Mouse (Mus musculus) CH12.LX (cell line): ENCODE results near the gene Stx5a. TPM values are rescaled to one million over a fixed set of nuclear protein-coding genes. Genes with fewer than 3 reads are reported as not detected.

ENCODE experiments used
- DNase-seq: peaks from one replicate; pipeline ENCODE4 v3.0.0-alpha.2; 2013; ENCODE audit errors: extremely low read depth
- H3K27ac ChIP-seq: 2 replicates; pipeline ENCODE4 v1.5.1; 2012; ENCODE audit warnings: low read depth, mild to moderate bottlenecking, control low read depth, moderate library complexity; ENCODE audit not compliant: insufficient read depth
- H3K27me3 ChIP-seq: replicated peaks from 2 replicates; pipeline ENCODE3; 2012; ENCODE audit warnings: inconsistent platforms
- H3K36me3 ChIP-seq, 2 experiments: replicated peaks in 1 of 2; 2 replicates each; pipeline versions ENCODE3 to v1.6.1; 2012; ENCODE audit warnings: inconsistent platforms in 1 of 2, low read length in 1 of 2, mild to moderate bottlenecking in 1 of 2, mixed read lengths in 1 of 2, moderate library complexity in 1 of 2; ENCODE audit not compliant: control insufficient read depth in 1 of 2, insufficient read depth in 1 of 2
- H3K4me1 ChIP-seq, 2 experiments: 2 replicates each; pipeline ENCODE4 v1.6.1; 2012; ENCODE audit warnings: inconsistent platforms in 1 of 2, moderate library complexity in 1 of 2; ENCODE audit not compliant: insufficient read depth in 2 of 2, control insufficient read depth in 1 of 2
- H3K4me2 ChIP-seq: 2 replicates; pipeline ENCODE4 v1.6.1; 2012; ENCODE audit warnings: low read depth, mild to moderate bottlenecking, control low read depth; ENCODE audit not compliant: poor library complexity, insufficient read depth, severe bottlenecking
- H3K4me3 ChIP-seq, 3 experiments: fragments of 150-350 bp in 1 of 3; sonication (generic) in 1 of 3; replicated peaks in 1 of 3; 2 replicates each; pipeline versions ENCODE3 to v1.5.1; 2011 to 2012; ENCODE audit warnings: low read depth in 2 of 3, low read length in 2 of 3, mild to moderate bottlenecking in 2 of 3, moderate library complexity in 2 of 3, control low read depth in 1 of 3, improper control_type of control experiment in 1 of 3, inconsistent platforms in 1 of 3, mixed read lengths in 1 of 3; ENCODE audit not compliant: poor library complexity in 1 of 3
- H3K79me2 ChIP-seq: replicated peaks from 2 replicates; pipeline ENCODE4 v1.6.1; 2012; ENCODE audit warnings: mild to moderate bottlenecking, moderate library complexity; ENCODE audit not compliant: control insufficient read depth, poor library complexity, insufficient read depth, severe bottlenecking; ENCODE audit errors: extremely low read depth
- H3K9ac ChIP-seq: 2 replicates; pipeline ENCODE4 v1.6.1; 2012; ENCODE audit warnings: low read depth, mild to moderate bottlenecking, control low read depth, moderate library complexity; ENCODE audit not compliant: insufficient read depth
- H3K9me3 ChIP-seq: replicated peaks from 2 replicates; pipeline ENCODE3; 2012; ENCODE audit warnings: low read length, inconsistent platforms, mixed read lengths
- BHLHE40 ChIP-seq: IDR thresholded peaks from 2 replicates; pipeline ENCODE4 v1.6.1; 2011; ENCODE audit warnings: mild to moderate bottlenecking, low read depth, low read length, improper control_type of control experiment
- CHD1 ChIP-seq: IDR thresholded peaks from 2 replicates; pipeline ENCODE4 v1.6.1; 2012; ENCODE audit warnings: low read depth, low read length, improper control_type of control experiment, inconsistent platforms
- CHD2 ChIP-seq: IDR thresholded peaks from 2 replicates; pipeline ENCODE4 v1.6.1; 2011; ENCODE audit warnings: low read length, improper control_type of control experiment
- CTCF ChIP-seq, 2 experiments: IDR thresholded peaks in 1 of 2; conservative IDR thresholded peaks in 1 of 2; 2 replicates each; pipeline ENCODE4 v1.5.1; 2011 to 2012; ENCODE audit warnings: low read depth in 2 of 2, low read length in 2 of 2, improper control_type of control experiment in 1 of 2, inconsistent platforms in 1 of 2, mild to moderate bottlenecking in 1 of 2, moderate library complexity in 1 of 2
- E2F4 ChIP-seq: IDR thresholded peaks from 2 replicates; pipeline ENCODE4 v1.6.1; 2011; ENCODE audit warnings: low read depth, low read length, improper control_type of control experiment; ENCODE audit not compliant: insufficient replicate concordance
- ELF1 ChIP-seq: IDR thresholded peaks from 2 replicates; pipeline ENCODE4 v1.6.1; 2014; ENCODE audit warnings: low read depth, mild to moderate bottlenecking, inconsistent platforms, low read length, improper control_type of control experiment
- EP300 ChIP-seq: IDR thresholded peaks from 2 replicates; pipeline ENCODE4 v1.6.1; 2011; ENCODE audit warnings: low read length, improper control_type of control experiment
- ETS1 ChIP-seq: conservative IDR thresholded peaks from 2 replicates; pipeline ENCODE4 v1.6.1; 2012; ENCODE audit warnings: low read depth, mild to moderate bottlenecking, inconsistent platforms, low read length, improper control_type of control experiment, moderate library complexity
- GABPA ChIP-seq: IDR thresholded peaks from 2 replicates; pipeline ENCODE4 v1.6.1; 2012; ENCODE audit warnings: low read depth, low read length, improper control_type of control experiment, inconsistent platforms; ENCODE audit not compliant: insufficient replicate concordance
- HCFC1 ChIP-seq: IDR thresholded peaks from 2 replicates; pipeline ENCODE4 v1.6.1; 2012; ENCODE audit warnings: low read depth, mild to moderate bottlenecking, inconsistent platforms, low read length, improper control_type of control experiment
- IRF4 ChIP-seq: IDR thresholded peaks from 2 replicates; pipeline ENCODE4 v1.6.1; 2014; ENCODE audit warnings: low read depth, mild to moderate bottlenecking, inconsistent platforms, low read length, improper control_type of control experiment
- JUN ChIP-seq: IDR thresholded peaks from 2 replicates; pipeline ENCODE4 v1.6.1; 2011; ENCODE audit warnings: low read depth, mild to moderate bottlenecking, low read length, improper control_type of control experiment, moderate library complexity; ENCODE audit not compliant: insufficient read depth
- JUND ChIP-seq: conservative IDR thresholded peaks from 2 replicates; pipeline ENCODE4 v1.6.1; 2011; ENCODE audit warnings: low read depth, low read length, improper control_type of control experiment
- KAT2A ChIP-seq: IDR thresholded peaks from 2 replicates; pipeline ENCODE4 v1.6.1; 2012; ENCODE audit warnings: low read length, improper control_type of control experiment, inconsistent platforms; ENCODE audit not compliant: insufficient replicate concordance
- MAFK ChIP-seq: IDR thresholded peaks from 2 replicates; pipeline ENCODE4 v1.6.1; 2011; ENCODE audit warnings: low read length, improper control_type of control experiment; ENCODE audit not compliant: insufficient replicate concordance
- MAX ChIP-seq: IDR thresholded peaks from 2 replicates; pipeline ENCODE4 v1.6.1; 2011; ENCODE audit warnings: low read length, improper control_type of control experiment
- MAZ ChIP-seq: IDR thresholded peaks from 2 replicates; pipeline ENCODE4 v1.6.1; 2012; ENCODE audit warnings: low read depth, mild to moderate bottlenecking, inconsistent platforms, low read length, improper control_type of control experiment, moderate library complexity
- MEF2A ChIP-seq: IDR thresholded peaks from 2 replicates; pipeline ENCODE4 v1.6.1; 2014; ENCODE audit warnings: low read depth, mild to moderate bottlenecking, inconsistent platforms, low read length, improper control_type of control experiment, borderline replicate concordance
- MXI1 ChIP-seq: IDR thresholded peaks from 2 replicates; pipeline ENCODE4 v1.6.1; 2011; ENCODE audit warnings: mild to moderate bottlenecking, low read depth, low read length, improper control_type of control experiment
- MYC ChIP-seq: IDR thresholded peaks from 2 replicates; pipeline ENCODE4 v1.6.1; 2011; ENCODE audit warnings: low read depth, mild to moderate bottlenecking, improper control_type of control experiment, low read length
- NELFE ChIP-seq: IDR thresholded peaks from 2 replicates; pipeline ENCODE4 v1.6.1; 2011; ENCODE audit warnings: low read depth, low read length, improper control_type of control experiment
- NRF1 ChIP-seq: IDR thresholded peaks from 2 replicates; pipeline ENCODE4 v1.6.1; 2014; ENCODE audit warnings: low read depth, mild to moderate bottlenecking, inconsistent platforms, low read length, improper control_type of control experiment, moderate library complexity
- PAX5 ChIP-seq: IDR thresholded peaks from 2 replicates; pipeline ENCODE4 v1.6.1; 2012; ENCODE audit warnings: low read length, inconsistent platforms, mixed read lengths
- POLR2A ChIP-seq: IDR thresholded peaks from 2 replicates; pipeline ENCODE4 v1.6.1; 2011; ENCODE audit warnings: low read depth, mild to moderate bottlenecking, improper control_type of control experiment, low read length
- POLR2AphosphoS2 ChIP-seq: IDR thresholded peaks from 2 replicates; pipeline ENCODE4 v1.6.1; 2011; ENCODE audit warnings: low read depth, low read length, improper control_type of control experiment
- RAD21 ChIP-seq: IDR thresholded peaks from 2 replicates; pipeline ENCODE4 v1.6.1; 2011; ENCODE audit warnings: low read depth, mild to moderate bottlenecking, low read length, improper control_type of control experiment, moderate library complexity
- RCOR1 ChIP-seq: conservative IDR thresholded peaks from 2 replicates; pipeline ENCODE4 v1.6.1; 2012; ENCODE audit warnings: low read depth, mild to moderate bottlenecking, inconsistent platforms, low read length, improper control_type of control experiment
- SIN3A ChIP-seq: IDR thresholded peaks from 2 replicates; pipeline ENCODE4 v1.6.1; 2012; ENCODE audit warnings: low read length, improper control_type of control experiment, inconsistent platforms
- SMC3 ChIP-seq: IDR thresholded peaks from 2 replicates; pipeline ENCODE4 v1.6.1; 2011; ENCODE audit warnings: low read depth, low read length, improper control_type of control experiment
- TBP ChIP-seq: conservative IDR thresholded peaks from 2 replicates; pipeline ENCODE4 v1.6.1; 2011; ENCODE audit warnings: low read depth, low read length, improper control_type of control experiment
- TCF12 ChIP-seq: IDR thresholded peaks from 2 replicates; pipeline ENCODE4 v1.6.1; 2014; ENCODE audit warnings: low read depth, mild to moderate bottlenecking, inconsistent platforms, low read length, improper control_type of control experiment
- UBTF ChIP-seq: IDR thresholded peaks from 2 replicates; pipeline ENCODE4 v1.6.1; 2012; ENCODE audit warnings: low read depth, mild to moderate bottlenecking, inconsistent platforms, low read length, improper control_type of control experiment, moderate library complexity
- USF1 ChIP-seq: IDR thresholded peaks from 2 replicates; pipeline ENCODE4 v1.6.1; 2014; ENCODE audit warnings: low read depth, mild to moderate bottlenecking, inconsistent platforms, low read length, improper control_type of control experiment
- USF2 ChIP-seq: conservative IDR thresholded peaks from 2 replicates; pipeline ENCODE4 v1.6.1; 2011; ENCODE audit warnings: low read depth, low read length, improper control_type of control experiment
- ZC3H11A ChIP-seq: IDR thresholded peaks from 2 replicates; pipeline ENCODE4 v1.6.1; 2012; ENCODE audit warnings: low read depth, mild to moderate bottlenecking, inconsistent platforms, low read length, improper control_type of control experiment
- ZKSCAN1 ChIP-seq: IDR thresholded peaks from 2 replicates; pipeline ENCODE4 v1.6.1; 2012; ENCODE audit warnings: low read depth, inconsistent platforms, low read length, improper control_type of control experiment, borderline replicate concordance
- ZMIZ1 ChIP-seq: IDR thresholded peaks from 2 replicates; pipeline ENCODE4 v1.6.1; 2012; ENCODE audit warnings: low read depth, mild to moderate bottlenecking, inconsistent platforms, low read length, improper control_type of control experiment
- ZNF384 ChIP-seq: IDR thresholded peaks from 2 replicates; pipeline ENCODE4 v1.6.1; 2012; ENCODE audit warnings: low read depth, low read length, improper control_type of control experiment, inconsistent platforms
- dilution Hi-C: fragments of 300-500 bp; cut with MboI; formaldehyde crosslinking; loops from 2 replicates; pipeline ENCODE4 v1.14.3; 2020; ENCODE audit warnings: low sequenced_read_pairs; ENCODE audit not compliant: extremely low pct_unique_long_range_greater_than_20kb, extremely low pct_ligation_motif_present
- in situ Hi-C: fragments of 300-500 bp; cut with MboI; formaldehyde crosslinking; loops from 3 replicates; pipeline ENCODE4 v1.14.3; 2019; ENCODE audit warnings: low sequenced_read_pairs, low pct_ligation_motif_present, low pct_unique_long_range_greater_than_20kb, mixed read lengths
- polyA plus RNA-seq: library from polyadenylated mRNA; unstranded; fragments of >175 nt; gene quantifications from 2 replicates; pipeline ENCODE4 v1.2.1, GENCODE M21; 2012; ENCODE audit warnings: low read depth; ENCODE audit not compliant: insufficient read length
- total RNA-seq, 2 experiments: library from RNA; depleted of rRNA; stranded (reverse); fragments of 300-350 nt in 1 of 2; fragments of >200 nt in 1 of 2; gene quantifications; 2 replicates each; pipeline ENCODE4 v1.2.3; 2012 to 2014

The Stx5a gene
- total and polyA plus RNA-seq, 3 experiments: 35.2 to 49.1 (median 48.1) TPM

DNA sequence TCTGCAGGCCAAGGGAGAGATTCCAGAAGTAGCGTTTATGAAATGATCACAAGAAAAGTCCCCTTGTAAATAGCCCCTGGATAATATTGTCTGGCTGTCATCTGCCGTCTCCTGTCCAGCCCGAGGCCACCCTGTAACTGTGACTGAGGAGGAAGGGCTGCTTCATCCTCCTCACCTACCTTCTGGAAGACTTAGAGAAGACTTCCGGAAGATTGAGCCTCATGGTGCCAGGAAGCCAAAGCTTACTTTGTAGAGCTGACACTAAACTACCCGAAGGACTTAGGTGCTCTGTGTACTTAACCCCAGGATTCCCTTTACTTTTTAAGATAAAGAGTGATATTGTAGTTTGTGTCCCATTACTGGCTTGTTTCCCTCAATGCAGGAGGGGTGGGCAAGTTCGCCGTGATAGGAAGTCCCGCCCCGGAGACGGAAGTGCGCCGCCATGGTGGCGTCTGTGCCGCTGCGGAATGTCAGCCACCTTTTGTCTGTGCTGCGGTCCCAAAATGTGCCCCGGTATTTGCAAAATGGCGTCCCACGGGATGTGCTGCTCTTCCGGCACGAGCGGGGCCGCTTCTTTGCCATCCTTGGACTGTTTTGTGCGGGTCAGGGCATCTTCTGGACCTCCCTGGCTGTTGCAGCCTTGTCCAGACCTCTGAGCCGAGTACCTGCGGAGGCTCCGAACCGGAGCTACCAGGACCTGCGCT lies 29.5 kb downstream of the Stx5a start, which contains the start of gene Tmem223:
Gene Tmem223, plus strand, starts transcription at position 430 of the 704 bp plus-strand sequence.
- Histone ChIP-seq H3K36me3 (peaks cover 46 to 69% of the 10 kb centered on the region in 2 experiments), H3K9ac (peak within 1 kb of the TSS; percentile 91), H3K4me1 (peaks cover 8 to 32% of the 10 kb centered on the region in 2 experiments; a peak in 3 of 4 replicates), H3K27me3 (no peaks in the 10 kb centered on the region), H3K79me2 (peaks cover 35% of the 10 kb centered on the region), H3K4me2 (peak within 1 kb of the TSS; percentile 83), H3K4me3 (peak within 1 kb of the TSS; percentile 71 to 93 (median 81)), H3K9me3 (peaks cover 1% of the 10 kb centered on the region), H3K27ac (peak within 1 kb of the TSS; percentile 76)
- DNase-seq: peak; percentile 81
- in situ Hi-C loops (no loop called here), dilution Hi-C loops (no loop called here)
- TF ChIP-seq ZC3H11A: no peak
- TF ChIP-seq NRF1: peak; percentile 62
- TF ChIP-seq BHLHE40: peak; percentile 51; the same call in 1 of the 2 replicates
- TF ChIP-seq MXI1: peak; percentile 15; the same call in 1 of the 2 replicates
- TF ChIP-seq E2F4: no peak
- no peak for TF ChIP-seq ETS1
- peak; percentile 90 for TF ChIP-seq POLR2A
- TF ChIP-seq SMC3: no peak
- no peak for TF ChIP-seq ZNF384
- no peak for TF ChIP-seq GABPA
- TF ChIP-seq USF1: no peak
- TF ChIP-seq JUN: no peak
- TF ChIP-seq MYC: peak; percentile 65; the same call in 1 of the 2 replicates
- TF ChIP-seq NELFE: peak; percentile 40; the same call in 1 of the 2 replicates
- TF ChIP-seq KAT2A: no peak
- TF ChIP-seq PAX5: no peak
- peak; percentile 50; the same call in 1 of the 2 replicates for TF ChIP-seq CHD2
- TF ChIP-seq HCFC1: peak; percentile 81
- no peak for TF ChIP-seq MAFK
- peak; percentile 18; the same call in 1 of the 2 replicates for TF ChIP-seq TCF12
- TF ChIP-seq ELF1: peak; percentile 81
- no peak for TF ChIP-seq USF2
- no peak for TF ChIP-seq UBTF
- TF ChIP-seq ZKSCAN1: no peak
- TF ChIP-seq MEF2A: no peak
- no peak for TF ChIP-seq MAX
- no peak for TF ChIP-seq SIN3A
- TF ChIP-seq ZMIZ1: no peak; the same call in 1 of the 2 replicates
- TF ChIP-seq CTCF (conservative IDR thresholded peaks at IDR 0.05 in 1 of 2, IDR thresholded peaks at IDR 0.05 in 1 of 2; ENCODE audit: low read depth in 2 of 2, low read length in 2 of 2): no peak
- no peak for TF ChIP-seq JUND
- no peak for TF ChIP-seq EP300
- TF ChIP-seq POLR2AphosphoS2: peak; percentile 79
- peak; percentile 76 for TF ChIP-seq TBP
- TF ChIP-seq MAZ: no peak
- TF ChIP-seq IRF4: 0 out of 2 replicates have a peak, but pooled peaks have one; percentile 21
- TF ChIP-seq RCOR1: no peak
- TF ChIP-seq RAD21: no peak
- no peak for TF ChIP-seq CHD1
